Mouse (Mus musculus): ENCODE data around the gene Atf7ip. TPM values are rescaled to one million over a fixed set of nuclear protein-coding genes. Genes with fewer than 3 reads are reported as not detected.
"Not testable (repeated sequence)": the region's sequence is repeated elsewhere in the genome, so short reads cannot be mapped to it uniquely, and the experiment has no call there.

The Atf7ip gene
- 44.2 and 46.7 TPM in 2 replicates for polyA plus RNA-seq (2016; fragmentation: Nextera tagmentation; extraction: Ambion mirVana)

DNA sequence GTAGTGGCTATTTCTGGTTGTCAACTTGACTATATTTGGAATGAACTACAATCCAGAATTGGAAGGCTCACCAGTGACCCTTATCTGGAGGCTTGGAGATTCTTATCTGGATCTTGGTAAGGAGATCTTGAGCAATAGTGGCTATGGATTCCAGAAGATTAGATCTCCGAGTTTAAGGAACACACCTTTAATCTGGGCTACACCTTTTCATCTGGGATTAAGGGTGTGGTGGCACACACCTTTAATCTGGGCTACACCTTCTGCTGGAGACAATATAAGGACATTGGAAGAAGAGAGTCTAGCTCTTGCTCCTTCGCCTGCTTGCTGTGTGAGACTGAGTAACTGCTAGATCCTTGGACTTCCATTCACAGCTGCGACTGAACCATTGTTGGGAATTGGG lies at the start of gene Atf7ip:
Gene Atf7ip, plus strand, starts transcription at position 301 of the 400 bp plus-strand sequence.
- 90% methylated on average over 3 of the region's 3 CpGs for WGBS
- not testable (repeated sequence) for H3K27me3 ChIP-seq (ENCODE audit: poor library complexity, severe bottlenecking); H3K9me3 ChIP-seq; H3K4me1 ChIP-seq; H3K4me3 ChIP-seq; H3K27ac ChIP-seq; DNase-seq (ENCODE audit: extremely low spot score, low spot score); H3K36me3 ChIP-seq (replicated peaks)

DNA sequence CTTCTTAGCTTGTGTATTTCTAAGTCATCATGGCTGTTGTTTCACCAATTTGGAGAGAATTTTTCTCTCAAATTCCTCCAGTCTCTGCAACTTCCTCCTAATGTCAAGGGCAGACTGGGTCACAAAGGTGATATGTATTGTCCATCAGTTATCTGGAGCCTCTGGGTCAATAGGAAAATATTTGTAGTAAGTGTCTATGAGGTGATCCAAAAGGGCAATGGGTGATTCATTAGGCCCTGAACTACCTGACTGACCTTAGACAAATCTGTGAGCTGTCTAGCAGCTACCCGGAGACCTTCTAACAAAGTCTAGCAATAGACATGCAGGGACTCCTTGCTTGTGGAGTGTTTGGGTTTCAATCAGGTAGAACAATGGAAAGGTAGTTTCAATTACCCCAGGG lies 49.7 kb upstream of the Atf7ip start:
- Histone ChIP-seq H3K27me3 (ENCODE audit: poor library complexity, severe bottlenecking) (no peaks in the 10 kb centered on the region), H3K4me3 (no peak overlapping the region), H3K27ac (no peak overlapping the region), H3K9me3 (no peaks in the 10 kb centered on the region), H3K4me1 (no peaks in the 10 kb centered on the region), H3K36me3 (replicated peaks) (no peaks in the 10 kb centered on the region)
- WGBS: 93% methylated on average over 1 of the region's 1 CpGs
- no peak for DNase-seq (ENCODE audit: extremely low spot score, low spot score)

DNA sequence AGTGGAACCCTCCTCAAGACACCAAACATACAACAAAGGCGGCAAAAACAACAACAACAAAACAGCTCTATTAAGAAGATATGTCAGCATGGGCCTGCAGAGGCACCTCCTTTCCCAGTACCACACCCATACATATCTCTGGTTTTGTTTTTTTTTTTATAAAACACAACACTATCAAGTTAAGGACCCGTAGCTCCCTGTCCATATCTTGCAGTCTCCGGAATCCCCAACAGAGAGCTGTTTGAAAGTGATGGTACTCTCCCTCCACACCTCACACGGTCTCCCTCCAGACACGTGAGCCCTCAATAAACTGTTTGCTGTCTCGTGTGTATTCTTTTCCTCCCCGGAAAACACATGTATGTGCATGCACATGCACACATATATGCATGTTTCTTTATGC lies 46.8 kb upstream of the Atf7ip start:
- peaks cover 9% of the 10 kb centered on the region; the same call in 1 of the 2 replicates for H3K27me3 ChIP-seq (ENCODE audit: poor library complexity, severe bottlenecking)
- peaks cover 10% of the 10 kb centered on the region for H3K4me1 ChIP-seq
- H3K36me3 ChIP-seq (replicated peaks): no peaks in the 10 kb centered on the region
- no peak overlapping the region for H3K4me3 ChIP-seq
- no peak for DNase-seq (ENCODE audit: extremely low spot score, low spot score)
- 91% methylated on average over 7 of the region's 7 CpGs for WGBS
- H3K27ac ChIP-seq: no peak overlapping the region
- no peaks in the 10 kb centered on the region for H3K9me3 ChIP-seq

DNA sequence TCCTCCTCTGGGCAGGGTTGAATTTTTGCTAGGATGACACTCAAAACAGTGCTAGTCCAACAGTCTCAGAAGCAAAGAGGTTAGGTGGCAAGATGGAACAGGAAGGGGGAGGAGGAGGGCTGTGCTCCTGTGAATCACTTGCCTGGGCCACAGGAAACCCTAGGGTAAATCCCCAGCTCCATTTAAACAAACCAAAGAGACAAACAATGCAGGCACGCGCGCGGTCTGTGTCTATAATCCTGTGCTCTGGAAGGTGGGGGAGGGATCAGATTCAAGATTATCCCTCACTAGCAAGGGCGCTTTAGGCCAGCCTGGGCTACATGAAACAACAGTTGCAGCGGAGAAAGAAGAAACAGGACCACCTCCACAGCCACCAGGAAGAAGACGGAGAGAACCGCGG lies 42.5 kb upstream of the Atf7ip start:
- no peaks in the 10 kb centered on the region for H3K36me3 ChIP-seq (replicated peaks)
- H3K27ac ChIP-seq: peak overlapping the region; percentile 70
- H3K27me3 ChIP-seq (ENCODE audit: poor library complexity, severe bottlenecking): peaks cover 9% of the 10 kb centered on the region; the same call in 1 of the 2 replicates
- WGBS: 53% methylated on average over 9 of the region's 9 CpGs
- H3K4me1 ChIP-seq: peaks cover 43% of the 10 kb centered on the region
- no peak overlapping the region for H3K4me3 ChIP-seq
- H3K9me3 ChIP-seq: peaks cover 7% of the 10 kb centered on the region; the same call in 1 of the 2 replicates
- DNase-seq (ENCODE audit: extremely low spot score, low spot score): no peak

DNA sequence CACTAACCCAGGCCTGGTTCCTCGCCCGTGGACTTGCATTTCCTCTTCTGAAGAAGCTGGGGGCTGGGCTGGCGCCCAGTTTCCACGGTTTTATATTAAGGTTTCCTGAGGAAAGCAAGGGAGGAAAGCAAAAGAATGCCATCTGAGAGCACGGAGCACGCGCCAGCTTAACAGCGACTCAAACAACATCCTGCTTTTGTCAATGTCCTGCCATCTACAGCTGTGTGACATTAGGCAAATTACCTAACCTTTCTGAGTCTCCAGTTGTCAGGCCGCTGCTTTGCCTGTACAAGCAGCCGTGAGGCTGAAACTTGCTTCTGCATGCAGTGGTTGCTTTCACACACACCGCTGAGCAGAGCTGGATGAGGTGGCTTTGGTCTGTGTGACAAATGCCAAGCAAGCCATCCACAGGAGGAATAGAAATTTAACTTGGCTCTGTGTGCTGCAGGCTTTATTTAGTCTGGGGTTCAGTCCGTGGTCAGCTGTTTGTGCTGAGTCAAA lies 41.8 kb upstream of the Atf7ip start:
- no peaks in the 10 kb centered on the region for H3K36me3 ChIP-seq (replicated peaks)
- H3K27ac ChIP-seq: peak overlapping the region; percentile 70
- H3K27me3 ChIP-seq (ENCODE audit: poor library complexity, severe bottlenecking): peaks cover 9% of the 10 kb centered on the region; the same call in 1 of the 2 replicates
- DNase-seq (ENCODE audit: extremely low spot score, low spot score): no peak
- H3K4me3 ChIP-seq: no peak overlapping the region
- peaks cover 12% of the 10 kb centered on the region; the same call in 1 of the 2 replicates for H3K9me3 ChIP-seq
- H3K4me1 ChIP-seq: peaks cover 50% of the 10 kb centered on the region
- 75% methylated on average over 12 of the region's 12 CpGs for WGBS

DNA sequence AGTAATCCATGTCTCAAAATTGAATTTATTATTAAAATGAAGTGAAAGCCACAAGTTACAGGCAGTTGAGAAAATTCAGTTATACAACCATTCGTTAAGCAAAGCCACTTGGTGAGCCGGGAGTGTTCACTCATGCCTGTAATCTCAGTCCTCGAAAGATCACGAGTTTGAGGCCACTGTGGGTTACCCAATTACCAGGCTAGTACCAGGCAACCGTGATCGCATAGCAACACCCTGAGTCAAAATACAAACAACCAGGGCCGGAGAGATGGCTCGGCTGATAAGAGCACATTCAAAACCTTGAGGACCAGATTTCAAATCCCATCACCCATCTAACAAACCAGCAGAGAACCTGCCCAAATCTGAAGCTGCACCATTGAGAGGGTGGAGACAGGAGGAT lies 40.9 kb upstream of the Atf7ip start:
- DNase-seq (ENCODE audit: extremely low spot score, low spot score): no peak
- Histone ChIP-seq H3K4me3 (no peak overlapping the region), H3K36me3 (replicated peaks) (no peaks in the 10 kb centered on the region), H3K27ac (peak overlapping the region; percentile 95), H3K9me3 (peaks cover 15% of the 10 kb centered on the region; the same call in 1 of the 2 replicates), H3K27me3 (ENCODE audit: poor library complexity, severe bottlenecking) (peaks cover 9% of the 10 kb centered on the region; the same call in 1 of the 2 replicates), H3K4me1 (peaks cover 59% of the 10 kb centered on the region)
- 78% methylated on average over 8 of the region's 8 CpGs for WGBS

DNA sequence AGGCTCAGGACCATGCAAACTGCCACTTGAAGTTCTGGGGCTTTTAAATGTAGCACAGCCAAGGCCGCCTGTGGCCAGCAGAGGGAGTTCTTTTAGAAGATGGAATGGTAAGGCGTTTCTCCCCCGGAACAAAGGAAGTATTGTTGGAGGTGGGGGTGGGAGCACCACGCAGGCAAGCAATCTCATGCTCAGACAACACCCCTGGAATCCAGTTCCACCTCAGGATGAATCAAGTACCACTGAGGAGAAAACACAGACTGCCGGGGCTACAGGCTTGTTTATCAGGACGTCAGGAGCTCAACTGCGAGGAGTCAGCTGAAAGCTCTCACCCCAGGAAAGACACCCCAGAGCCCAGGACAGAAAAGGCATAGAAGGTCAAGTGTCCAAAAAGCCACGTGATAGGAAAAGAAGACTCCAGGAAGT lies 40.0 kb upstream of the Atf7ip start:
- Histone ChIP-seq H3K27ac (peak overlapping the region; percentile 95), H3K4me1 (peaks cover 68% of the 10 kb centered on the region), H3K9me3 (peaks cover 15% of the 10 kb centered on the region; the same call in 1 of the 2 replicates), H3K36me3 (replicated peaks) (no peaks in the 10 kb centered on the region), H3K4me3 (no peak overlapping the region), H3K27me3 (ENCODE audit: poor library complexity, severe bottlenecking) (peaks cover 9% of the 10 kb centered on the region; the same call in 1 of the 2 replicates)
- WGBS: 38% methylated on average over 8 of the region's 8 CpGs
- peak; percentile 62 for DNase-seq (ENCODE audit: extremely low spot score, low spot score)

DNA sequence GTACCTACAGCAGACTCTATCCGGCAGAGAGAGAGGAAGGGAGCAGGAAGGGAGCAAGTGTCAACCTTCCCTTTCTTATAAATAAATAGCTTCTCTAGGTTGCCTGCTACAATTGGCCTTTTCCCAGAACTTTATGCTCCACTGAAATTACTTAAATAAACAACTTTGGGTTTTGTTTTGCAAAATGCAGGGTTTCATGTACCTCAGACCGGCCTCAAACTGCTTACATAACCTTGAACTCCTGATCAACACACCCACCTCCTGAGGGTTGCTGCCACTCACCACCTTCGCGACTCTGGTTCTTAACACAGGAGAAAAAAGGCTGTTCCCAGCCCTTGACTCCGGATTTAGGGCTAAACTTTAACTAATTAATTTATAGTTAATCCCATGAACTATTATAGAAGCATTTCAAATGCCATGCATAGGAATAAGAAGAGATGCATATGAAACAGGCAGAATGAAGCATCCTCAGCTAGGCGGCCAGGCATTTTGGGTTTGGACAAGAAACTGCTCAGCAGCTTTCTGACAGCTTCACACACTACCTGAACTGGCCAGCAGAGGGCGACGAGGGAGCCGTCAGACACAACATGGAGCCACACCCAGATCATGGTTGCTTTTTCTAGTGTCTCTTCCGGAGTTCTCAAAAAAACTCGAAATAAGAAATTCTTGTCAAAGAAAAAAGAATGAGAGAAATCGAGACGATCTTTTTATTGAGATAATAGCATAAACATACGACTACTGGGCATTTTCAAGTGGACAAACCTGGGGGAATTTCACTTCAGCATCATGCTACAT lies 38.8 kb upstream of the Atf7ip start:
- H3K36me3 ChIP-seq (replicated peaks): no peaks in the 10 kb centered on the region
- peaks cover 80% of the 10 kb centered on the region for H3K4me1 ChIP-seq
- H3K9me3 ChIP-seq: peaks cover 15% of the 10 kb centered on the region; the same call in 1 of the 2 replicates
- no peak overlapping the region for H3K4me3 ChIP-seq
- H3K27ac ChIP-seq: peak overlapping the region; percentile 95
- peak; percentile 77 for DNase-seq (ENCODE audit: extremely low spot score, low spot score)
- WGBS: 58% methylated on average over 14 of the region's 14 CpGs
- peaks cover 6% of the 10 kb centered on the region; the same call in 1 of the 2 replicates for H3K27me3 ChIP-seq (ENCODE audit: poor library complexity, severe bottlenecking)

DNA sequence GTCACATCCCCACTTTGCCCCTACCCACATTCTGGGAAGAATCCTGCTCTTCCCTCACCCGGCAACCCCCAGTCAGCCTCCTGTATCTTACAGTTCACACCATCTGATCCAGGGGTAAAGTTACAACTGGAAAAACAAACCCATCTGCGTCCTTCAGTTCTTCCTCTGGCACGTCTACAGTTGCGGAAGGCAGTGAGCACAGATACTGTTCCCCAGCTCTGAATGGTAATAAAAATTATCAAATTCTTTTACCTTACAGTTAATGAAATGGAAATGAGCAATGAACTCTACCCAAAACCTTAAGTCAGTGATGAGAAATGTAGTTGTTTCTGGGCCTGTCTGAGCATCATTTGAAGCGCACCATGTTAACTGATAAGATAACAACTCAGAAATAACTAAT lies 38.1 kb upstream of the Atf7ip start:
- Histone ChIP-seq H3K27me3 (ENCODE audit: poor library complexity, severe bottlenecking) (no peaks in the 10 kb centered on the region), H3K4me1 (peaks cover 87% of the 10 kb centered on the region), H3K36me3 (replicated peaks) (no peaks in the 10 kb centered on the region), H3K27ac (peak overlapping the region; percentile 95), H3K9me3 (peaks cover 15% of the 10 kb centered on the region; the same call in 1 of the 2 replicates), H3K4me3 (no peak overlapping the region)
- 59% methylated on average over 5 of the region's 5 CpGs for WGBS
- DNase-seq (ENCODE audit: extremely low spot score, low spot score): no peak

DNA sequence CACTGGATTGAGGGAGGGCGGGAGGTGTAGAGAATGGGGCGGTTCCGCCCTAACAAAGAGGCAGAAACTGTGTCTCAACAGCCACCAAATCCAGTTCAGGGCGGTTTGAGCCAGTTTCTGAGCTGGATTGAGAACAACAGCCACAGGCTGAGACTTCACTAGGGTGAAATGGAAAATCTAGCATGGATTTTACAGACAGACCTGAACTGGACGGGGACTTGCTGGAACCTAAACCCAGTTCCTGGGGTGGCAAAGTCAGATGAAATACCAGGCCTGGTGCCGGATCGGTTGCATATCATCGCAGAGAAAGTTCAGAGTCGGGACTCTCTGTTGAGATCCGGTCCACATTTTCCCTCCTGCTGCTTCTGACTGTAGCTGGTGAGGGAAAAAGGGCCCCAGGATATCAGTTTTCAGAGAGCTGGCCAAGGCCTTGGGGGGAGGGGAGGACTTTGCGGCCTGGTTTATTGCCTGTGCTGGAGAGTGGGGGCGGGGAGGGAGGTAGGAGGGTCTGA lies 37.5 kb upstream of the Atf7ip start:
- DNase-seq (ENCODE audit: extremely low spot score, low spot score): peak; percentile 97
- Histone ChIP-seq H3K36me3 (replicated peaks) (no peaks in the 10 kb centered on the region), H3K27ac (peak overlapping the region; percentile 95), H3K9me3 (peaks cover 15% of the 10 kb centered on the region; the same call in 1 of the 2 replicates), H3K27me3 (ENCODE audit: poor library complexity, severe bottlenecking) (no peaks in the 10 kb centered on the region), H3K4me3 (peak overlapping the region; percentile 18; the same call in 1 of the 2 replicates), H3K4me1 (peaks cover 87% of the 10 kb centered on the region)
- WGBS: 4% methylated on average over 12 of the region's 12 CpGs

DNA sequence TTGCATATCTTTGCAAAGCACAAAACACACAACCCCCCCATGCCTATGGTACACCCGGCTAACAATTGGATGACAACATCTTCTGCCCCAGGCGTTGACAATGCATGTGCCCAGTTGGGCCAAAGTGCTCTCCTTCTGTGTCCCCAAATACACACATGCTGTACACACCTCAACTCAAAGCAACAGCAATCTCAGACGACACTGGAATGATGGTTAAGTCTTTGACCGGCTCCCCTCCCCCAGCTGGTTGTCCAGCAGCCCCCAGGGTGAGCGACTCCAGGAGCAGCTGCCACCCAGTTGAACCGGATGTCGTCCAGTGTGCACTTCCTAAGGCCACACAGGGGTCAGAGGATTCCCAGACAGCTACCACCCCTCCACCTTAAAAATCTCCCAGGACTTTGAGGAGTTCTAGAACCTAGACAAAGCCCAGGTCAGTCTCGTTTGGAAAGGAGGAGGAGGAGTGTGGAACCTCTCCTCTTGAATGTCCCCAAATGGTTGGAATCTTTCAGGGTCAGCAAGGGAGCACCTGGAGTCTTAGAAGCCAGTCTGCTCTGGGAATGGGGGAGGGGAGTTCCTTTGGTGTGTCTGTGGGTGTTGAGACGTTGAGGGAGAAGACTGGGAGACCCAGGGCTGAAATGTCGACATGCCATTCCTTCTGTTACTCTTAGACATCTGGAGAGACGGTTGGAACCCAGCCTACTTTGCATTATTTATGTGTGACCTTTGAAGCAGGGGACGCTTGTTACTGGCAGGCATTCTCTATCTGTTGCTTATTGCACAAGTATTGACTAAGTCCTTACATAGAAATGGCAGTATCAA lies 36.8 kb upstream of the Atf7ip start:
- Histone ChIP-seq H3K9me3 (peaks cover 15% of the 10 kb centered on the region; the same call in 1 of the 2 replicates), H3K27me3 (ENCODE audit: poor library complexity, severe bottlenecking) (no peaks in the 10 kb centered on the region), H3K4me1 (peaks cover 83% of the 10 kb centered on the region), H3K4me3 (peak overlapping the region; percentile 18; the same call in 1 of the 2 replicates), H3K36me3 (replicated peaks) (no peaks in the 10 kb centered on the region), H3K27ac (peak overlapping the region; percentile 95)
- no peak for DNase-seq (ENCODE audit: extremely low spot score, low spot score)
- 23% methylated on average over 12 of the region's 12 CpGs for WGBS

DNA sequence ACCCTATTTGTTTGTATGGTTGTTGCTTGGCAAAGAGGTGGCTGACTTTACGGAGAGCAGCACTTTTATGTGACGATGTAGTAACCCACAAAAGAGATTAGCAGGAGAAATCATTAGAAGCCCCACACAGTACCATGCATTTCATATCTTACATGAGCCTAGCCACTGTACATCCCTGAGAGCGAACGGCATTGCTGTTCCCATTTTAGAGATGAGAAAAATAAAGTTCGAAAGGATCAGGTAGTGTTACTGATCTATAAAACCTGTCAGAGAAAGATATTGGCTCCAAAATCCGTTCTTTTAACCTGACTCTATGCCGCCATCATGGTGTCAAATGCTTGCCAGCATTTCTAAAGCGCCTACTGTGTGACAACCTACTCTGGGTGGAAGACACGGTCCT lies 36.2 kb upstream of the Atf7ip start:
- Histone ChIP-seq H3K27ac (peak overlapping the region; percentile 95), H3K36me3 (replicated peaks) (no peaks in the 10 kb centered on the region), H3K27me3 (ENCODE audit: poor library complexity, severe bottlenecking) (no peaks in the 10 kb centered on the region), H3K4me1 (peaks cover 78% of the 10 kb centered on the region), H3K9me3 (peaks cover 15% of the 10 kb centered on the region; the same call in 1 of the 2 replicates), H3K4me3 (peak overlapping the region; percentile 31; the same call in 1 of the 2 replicates)
- no peak for DNase-seq (ENCODE audit: extremely low spot score, low spot score)
- 66% methylated on average over 9 of the region's 9 CpGs for WGBS

Data from forebrain, embryonic 10.5 days (tissue).